In genomic region chr8:119380619-119381018, GRCm38 (mm10) we compare ENCODE assay signal across 9 mouse cellular contexts. TPM values are rescaled to one million over a fixed set of nuclear protein-coding genes. Genes with fewer than 3 reads are reported as not detected.
A peak's percentile ranks its signal among the peaks of the same experiment; 100 is the strongest.
DNase-seq lines count a peak whose midpoint lies in the region; ATAC-seq and TF ChIP-seq lines count a peak whose summit lies in the region.
"Had no signal": no experiment of that assay in that cellular context is flagged by ENCODE, and none has a peak within 500 bp of the region (broad histone marks: within the 10 kb centered on the region; RNA-seq: fewer than 3 reads in every experiment).

No protein-coding gene starts in this region.

- H3K9ac ChIP-seq in midbrain, embryonic 14.5 days (replicated peaks; ENCODE audit: low read length): no peak overlapping the region
- H3K9ac ChIP-seq in midbrain, embryonic 16.5 days (ENCODE audit: low read depth, low read length): no peak overlapping the region
- no peak overlapping the region for H3K9ac ChIP-seq in embryonic facial prominence, embryonic 11.5 days (replicated peaks; ENCODE audit: low read length)
- no peak overlapping the region for H3K9ac ChIP-seq in midbrain, postnatal 0 days (replicated peaks; ENCODE audit: low read length, poor library complexity, severe bottlenecking)
- H3K9ac ChIP-seq: hindbrain, embryonic 15.5 days had no signal

- no peaks in the 10 kb centered on the region for H3K4me1 ChIP-seq in cerebellum, adult 2 months (ENCODE audit: control insufficient read depth, insufficient read depth, low read length)
- no peaks in the 10 kb centered on the region for H3K4me1 ChIP-seq in midbrain, embryonic 14.5 days (ENCODE audit: control insufficient read depth, insufficient read depth, low read length)
- no peaks in the 10 kb centered on the region for H3K4me1 ChIP-seq in midbrain, embryonic 16.5 days (ENCODE audit: control insufficient read depth, insufficient read depth, low read length)
- no peaks in the 10 kb centered on the region for H3K4me1 ChIP-seq in embryonic facial prominence, embryonic 11.5 days (ENCODE audit: control insufficient read depth, insufficient read depth, low read length)
- H3K4me1 ChIP-seq in midbrain, postnatal 0 days (ENCODE audit: insufficient read depth, low read length): no peaks in the 10 kb centered on the region
- H3K4me1 ChIP-seq: hindbrain, embryonic 15.5 days had no signal

- H3K36me3 ChIP-seq in midbrain, embryonic 14.5 days (ENCODE audit: control insufficient read depth, insufficient read depth, low read length): no peaks in the 10 kb centered on the region
- no peaks in the 10 kb centered on the region for H3K36me3 ChIP-seq in midbrain, embryonic 16.5 days (ENCODE audit: control insufficient read depth, insufficient read depth, low read length)
- H3K36me3 ChIP-seq in embryonic facial prominence, embryonic 11.5 days (replicated peaks; ENCODE audit: control insufficient read depth, insufficient read depth, low read depth, low read length): no peaks in the 10 kb centered on the region
- no peaks in the 10 kb centered on the region for H3K36me3 ChIP-seq in midbrain, postnatal 0 days (ENCODE audit: insufficient read depth, low read length)
- H3K36me3 ChIP-seq: hindbrain, embryonic 15.5 days had no signal

- TF ChIP-seq CTCF in cerebellum, adult 2 months (IDR thresholded peaks at IDR 0.05; ENCODE audit: borderline replicate concordance, insufficient read depth, low read depth, low read length): peak; percentile 57; the same call in 1 of the 2 replicates
- peak; percentile 67 for TF ChIP-seq CTCF in midbrain, postnatal 0 days (IDR thresholded peaks at IDR 0.05)

- H3K9me3 ChIP-seq in midbrain, embryonic 14.5 days (ENCODE audit: control insufficient read depth, low read length): no peaks in the 10 kb centered on the region
- no peaks in the 10 kb centered on the region for H3K9me3 ChIP-seq in midbrain, embryonic 16.5 days (replicated peaks; ENCODE audit: control insufficient read depth, low read length, poor library complexity, severe bottlenecking)
- no peaks in the 10 kb centered on the region for H3K9me3 ChIP-seq in embryonic facial prominence, embryonic 11.5 days (replicated peaks; ENCODE audit: control insufficient read depth, low read length)
- H3K9me3 ChIP-seq in midbrain, postnatal 0 days (ENCODE audit: low read length): no peaks in the 10 kb centered on the region
- H3K9me3 ChIP-seq: hindbrain, embryonic 15.5 days had no signal

- no peak for TF ChIP-seq POLR2A in cerebellum, adult 2 months (IDR thresholded peaks at IDR 0.05; ENCODE audit: borderline replicate concordance, insufficient read depth, low read length)

- 35% methylated on average over 4 of the region's 4 CpGs for WGBS in cerebellum, adult 2 months
- WGBS in midbrain, embryonic 14.5 days: 36% methylated on average over 4 of the region's 4 CpGs
- WGBS in midbrain, embryonic 16.5 days: 35% methylated on average over 4 of the region's 4 CpGs
- WGBS in embryonic facial prominence, embryonic 11.5 days: 41% methylated on average over 4 of the region's 4 CpGs
- 34% methylated on average over 4 of the region's 4 CpGs for whole genome bisulfite sequencing in midbrain, postnatal 0 days

- ATAC-seq in midbrain, embryonic 14.5 days (ENCODE audit: low FRiP score, low TSS enrichment): no peak
- no peak for ATAC-seq in midbrain, embryonic 16.5 days
- ATAC-seq in embryonic facial prominence, embryonic 11.5 days (replicated peaks; ENCODE audit: insufficient number of reproducible peaks, low FRiP score, low TSS enrichment, low read depth): no peak
- no peak for ATAC-seq in midbrain, postnatal 0 days (ENCODE audit: low FRiP score)

- H3K27ac ChIP-seq in cerebellum, adult 2 months (ENCODE audit: insufficient read depth, low read length): no peak overlapping the region
- H3K27ac ChIP-seq in midbrain, embryonic 14.5 days (replicated peaks; ENCODE audit: low read depth, low read length): no peak overlapping the region
- H3K27ac ChIP-seq in midbrain, embryonic 16.5 days (ENCODE audit: low read length): no peak overlapping the region
- no peak overlapping the region for H3K27ac ChIP-seq in embryonic facial prominence, embryonic 11.5 days (replicated peaks; ENCODE audit: low read depth, low read length)
- no peak overlapping the region for H3K27ac ChIP-seq in midbrain, postnatal 0 days (ENCODE audit: low read depth, low read length)
- H3K27ac ChIP-seq: hindbrain, embryonic 15.5 days had no signal

- no peak overlapping the region for H3K4me2 ChIP-seq in midbrain, embryonic 14.5 days (ENCODE audit: low read length)
- H3K4me2 ChIP-seq in midbrain, embryonic 16.5 days (ENCODE audit: low read length): no peak overlapping the region
- H3K4me2 ChIP-seq in embryonic facial prominence, embryonic 11.5 days (ENCODE audit: low read depth, low read length): no peak overlapping the region
- H3K4me2 ChIP-seq in midbrain, postnatal 0 days (ENCODE audit: low read depth, low read length, poor library complexity, severe bottlenecking): no peak overlapping the region
- H3K4me2 ChIP-seq: hindbrain, embryonic 15.5 days had no signal

- H3K4me3 ChIP-seq in cerebellum, adult 2 months (replicated peaks; ENCODE audit: insufficient read depth, low read depth, low read length): no peak overlapping the region
- H3K4me3 ChIP-seq in midbrain, embryonic 14.5 days (replicated peaks; ENCODE audit: low read depth, low read length): no peak overlapping the region
- no peak overlapping the region for H3K4me3 ChIP-seq in midbrain, embryonic 16.5 days (ENCODE audit: low read depth, low read length)
- no peak overlapping the region for H3K4me3 ChIP-seq in embryonic facial prominence, embryonic 11.5 days (ENCODE audit: low read depth, low read length)
- no peak overlapping the region for H3K4me3 ChIP-seq in midbrain, postnatal 0 days (ENCODE audit: low read depth, low read length)
- H3K4me3 ChIP-seq: hindbrain, embryonic 15.5 days had no signal

- no peaks in the 10 kb centered on the region for H3K27me3 ChIP-seq in cerebellum, adult 2 months (ENCODE audit: control insufficient read depth, insufficient read depth, low read length)
- H3K27me3 ChIP-seq in midbrain, embryonic 14.5 days (ENCODE audit: control insufficient read depth, insufficient read depth, low read length): no peaks in the 10 kb centered on the region
- H3K27me3 ChIP-seq in midbrain, embryonic 16.5 days (ENCODE audit: control insufficient read depth, insufficient read depth, low read depth, low read length): no peaks in the 10 kb centered on the region
- no peaks in the 10 kb centered on the region for H3K27me3 ChIP-seq in embryonic facial prominence, embryonic 11.5 days (ENCODE audit: control insufficient read depth, insufficient read depth, low read length)
- H3K27me3 ChIP-seq in midbrain, postnatal 0 days (ENCODE audit: insufficient read depth, low read length): no peaks in the 10 kb centered on the region
- H3K27me3 ChIP-seq: hindbrain, embryonic 15.5 days had no signal

- DNase-seq in cerebellum, adult 2 months: no peak
- no peak for DNase-seq in cerebellum, adult 9-11 months
- DNase-seq in midbrain, embryonic 14.5 days: peak; percentile 52
- peak; percentile 54 for DNase-seq in embryonic facial prominence, embryonic 11.5 days (ENCODE audit: low spot score)
- no peak for DNase-seq in midbrain, postnatal 0 days (ENCODE audit: low spot score)
- DNase-seq in right cerebral cortex, postnatal 10 days (ENCODE audit: low spot score in 2 of 2): no peak
- DNase-seq in urinary bladder, postnatal 25 days (ENCODE audit: low spot score): no peak

RNA-seq across cellular contexts. Expression of gene Mlycd, which starts 14.1 kb away (rescaled TPM):
- polyA plus RNA-seq in cerebellum, adult 2 months (2012; rRNA removed): 30.5 and 31.6 TPM in 2 replicates
- polyA plus RNA-seq in midbrain, embryonic 14.5 days (2014; fragmentation: Nextera tagmentation; extraction: Ambion mirVana): 17.6 and 19.4 TPM in 2 replicates
- 13.9 and 15.0 TPM in 2 replicates for polyA plus RNA-seq in midbrain, embryonic 16.5 days (2015; fragmentation: Nextera tagmentation; extraction: Ambion mirVana)
- 9.8 and 10.4 TPM in 2 replicates for polyA plus RNA-seq in embryonic facial prominence, embryonic 11.5 days (2014; fragmentation: Nextera tagmentation; extraction: Ambion mirVana)
- total RNA-seq in midbrain, postnatal 0 days (2014; rRNA removed): 27.0 and 32.1 TPM in 2 replicates
- polyA plus RNA-seq in midbrain, postnatal 0 days (2015; fragmentation: Nextera tagmentation; extraction: Ambion mirVana): 19.0 and 20.6 TPM in 2 replicates

RNA-seq across cellular contexts. Expression of gene Hsbp1, which starts 36.3 kb away (rescaled TPM):
- polyA plus RNA-seq in cerebellum, adult 2 months (2012; rRNA removed): 323 and 343 TPM in 2 replicates
- polyA plus RNA-seq in midbrain, embryonic 14.5 days (2014; fragmentation: Nextera tagmentation; extraction: Ambion mirVana): 693 and 850 TPM in 2 replicates
- polyA plus RNA-seq in midbrain, embryonic 16.5 days (2015; fragmentation: Nextera tagmentation; extraction: Ambion mirVana): 860 and 970 TPM in 2 replicates
- 311 and 315 TPM in 2 replicates for polyA plus RNA-seq in embryonic facial prominence, embryonic 11.5 days (2014; fragmentation: Nextera tagmentation; extraction: Ambion mirVana)
- total RNA-seq in midbrain, postnatal 0 days (2014; rRNA removed): 428 and 445 TPM in 2 replicates
- 1,211 and 1,230 TPM in 2 replicates for polyA plus RNA-seq in midbrain, postnatal 0 days (2015; fragmentation: Nextera tagmentation; extraction: Ambion mirVana)

RNA-seq across cellular contexts. Expression of gene Osgin1, which starts 53.3 kb away (rescaled TPM):
- 0.84 and 0.93 TPM in 2 replicates for polyA plus RNA-seq in cerebellum, adult 2 months (2012; rRNA removed)
- polyA plus RNA-seq in midbrain, embryonic 14.5 days (2014; fragmentation: Nextera tagmentation; extraction: Ambion mirVana): 0.26 TPM in 1 of 2 replicates, not detected in the other
- polyA plus RNA-seq in midbrain, embryonic 16.5 days (2015; fragmentation: Nextera tagmentation; extraction: Ambion mirVana): 0.45 TPM in 2 replicates
- 0.08 and 0.53 TPM in 2 replicates for polyA plus RNA-seq in embryonic facial prominence, embryonic 11.5 days (2014; fragmentation: Nextera tagmentation; extraction: Ambion mirVana)
- total RNA-seq in midbrain, postnatal 0 days (2014; rRNA removed): 0.38 TPM in 1 of 2 replicates, not detected in the other
- polyA plus RNA-seq in midbrain, postnatal 0 days (2015; fragmentation: Nextera tagmentation; extraction: Ambion mirVana): 0.15 and 0.32 TPM in 2 replicates

Comparison
In these comparisons a context has a peak if more than half of its experiments do, and no peak if none do; other contexts are left out.
1. DNase-seq: peak in midbrain, embryonic 14.5 days (single experiment) and embryonic facial prominence, embryonic 11.5 days (single experiment); none in cerebellum, adult 2 months (0 of 2), cerebellum, adult 9-11 months (single experiment), midbrain, postnatal 0 days (single experiment), right cerebral cortex, postnatal 10 days (0 of 2) and urinary bladder, postnatal 25 days (single experiment).